Mouse (Mus musculus): ENCODE results near the gene Hnrnpf. TPM values are rescaled to one million over a fixed set of nuclear protein-coding genes. Genes with fewer than 3 reads are reported as not detected.
A peak's percentile ranks its signal among the peaks of the same experiment; 100 is the strongest.

The Hnrnpf gene
- polyA plus RNA-seq, 1 experiment from 2014 or later = 388 TPM

- DNase-seq (ENCODE audit: low spot score) (no peak), ATAC-seq (ENCODE audit: low FRiP score, low TSS enrichment) (no peak)
- no peak overlapping the region for H3K9ac ChIP-seq (ENCODE audit: low read length)
- 71% methylated on average over 2 of the region's 2 CpGs for WGBS
- no peak overlapping the region for H3K27ac ChIP-seq (replicated peaks)
- H3K4me3 ChIP-seq (ENCODE audit: low read depth, low read length) = no peak overlapping the region
- no peak overlapping the region for H3K4me2 ChIP-seq (replicated peaks; ENCODE audit: low read depth)
- TF ChIP-seq EP300 (optimal IDR thresholded peaks at IDR 0.05) (no peak), CTCF (IDR thresholded peaks at IDR 0.05; ENCODE audit: low read depth) (no peak)
- no peaks in the 10 kb centered on the region for H3K27me3 ChIP-seq (ENCODE audit: control insufficient read depth, insufficient read depth, low read length)
- no peaks in the 10 kb centered on the region for H3K9me3 ChIP-seq (ENCODE audit: control insufficient read depth, low read length)
- no peaks in the 10 kb centered on the region for H3K4me1 ChIP-seq (replicated peaks; ENCODE audit: control insufficient read depth, insufficient read depth)
- no peaks in the 10 kb centered on the region for H3K36me3 ChIP-seq (ENCODE audit: control insufficient read depth, insufficient read depth, low read length)
Measured at GRCm38 (mm10) chr6:117885943-117886342, 14.2 kb upstream of the Hnrnpf start.

GRCm38 (mm10) chr6:117888032-117888431 is 12.1 kb upstream of the Hnrnpf start:
- H3K27me3 ChIP-seq (ENCODE audit: control insufficient read depth, insufficient read depth, low read length) = no peaks in the 10 kb centered on the region
- no peak overlapping the region for H3K4me3 ChIP-seq (ENCODE audit: low read depth, low read length)
- H3K4me2 ChIP-seq (replicated peaks; ENCODE audit: low read depth) = no peak overlapping the region
- DNase-seq (ENCODE audit: low spot score) (no peak), ATAC-seq (ENCODE audit: low FRiP score, low TSS enrichment) (no peak)
- no peaks in the 10 kb centered on the region for H3K4me1 ChIP-seq (replicated peaks; ENCODE audit: control insufficient read depth, insufficient read depth)
- TF ChIP-seq CTCF (IDR thresholded peaks at IDR 0.05; ENCODE audit: low read depth) (no peak), EP300 (optimal IDR thresholded peaks at IDR 0.05) (no peak)
- no peaks in the 10 kb centered on the region for H3K9me3 ChIP-seq (ENCODE audit: control insufficient read depth, low read length)
- WGBS = 27% methylated on average over 1 of the region's 1 CpGs
- H3K9ac ChIP-seq (ENCODE audit: low read length) = no peak overlapping the region
- no peak overlapping the region for H3K27ac ChIP-seq (replicated peaks)
- H3K36me3 ChIP-seq (ENCODE audit: control insufficient read depth, insufficient read depth, low read length) = no peaks in the 10 kb centered on the region

- no peak for DNase-seq (ENCODE audit: low spot score)
- TF ChIP-seq CTCF (IDR thresholded peaks at IDR 0.05; ENCODE audit: low read depth) (no peak), EP300 (optimal IDR thresholded peaks at IDR 0.05) (no peak)
- no peaks in the 10 kb centered on the region for H3K27me3 ChIP-seq (ENCODE audit: control insufficient read depth, insufficient read depth, low read length)
- WGBS = 46% methylated on average over 2 of the region's 2 CpGs
- H3K9ac ChIP-seq (ENCODE audit: low read length) = no peak overlapping the region
- H3K36me3 ChIP-seq (ENCODE audit: control insufficient read depth, insufficient read depth, low read length) = no peaks in the 10 kb centered on the region
- H3K4me1 ChIP-seq (replicated peaks; ENCODE audit: control insufficient read depth, insufficient read depth) = no peaks in the 10 kb centered on the region
- no peak overlapping the region for H3K4me3 ChIP-seq (ENCODE audit: low read depth, low read length)
- H3K27ac ChIP-seq (replicated peaks) = no peak overlapping the region
- no peak overlapping the region for H3K4me2 ChIP-seq (replicated peaks; ENCODE audit: low read depth)
- no peak for ATAC-seq (ENCODE audit: low FRiP score, low TSS enrichment)
- no peaks in the 10 kb centered on the region for H3K9me3 ChIP-seq (ENCODE audit: control insufficient read depth, low read length)
Measured at GRCm38 (mm10) chr6:117888642-117889096, 11.5 kb upstream of the Hnrnpf start.

GRCm38 (mm10) chr6:117890257-117890656 is 9.9 kb upstream of the Hnrnpf start:
- 70% methylated on average over 6 of the region's 6 CpGs for WGBS
- DNase-seq (ENCODE audit: low spot score) (no peak), ATAC-seq (ENCODE audit: low FRiP score, low TSS enrichment) (no peak)
- H3K27ac ChIP-seq (replicated peaks) = no peak overlapping the region
- H3K9ac ChIP-seq (ENCODE audit: low read length) = no peak overlapping the region
- H3K4me1 ChIP-seq (replicated peaks; ENCODE audit: control insufficient read depth, insufficient read depth) = no peaks in the 10 kb centered on the region
- H3K9me3 ChIP-seq (ENCODE audit: control insufficient read depth, low read length) = no peaks in the 10 kb centered on the region
- no peak overlapping the region for H3K4me2 ChIP-seq (replicated peaks; ENCODE audit: low read depth)
- TF ChIP-seq EP300 (optimal IDR thresholded peaks at IDR 0.05) (no peak), CTCF (IDR thresholded peaks at IDR 0.05; ENCODE audit: low read depth) (no peak)
- no peaks in the 10 kb centered on the region for H3K27me3 ChIP-seq (ENCODE audit: control insufficient read depth, insufficient read depth, low read length)
- no peaks in the 10 kb centered on the region for H3K36me3 ChIP-seq (ENCODE audit: control insufficient read depth, insufficient read depth, low read length)
- no peak overlapping the region for H3K4me3 ChIP-seq (ENCODE audit: low read depth, low read length)

GRCm38 (mm10) chr6:117891369-117892160 is 8.6 kb upstream of the Hnrnpf start:
- H3K27ac ChIP-seq (replicated peaks) = peak overlapping the region; percentile 45; the same call in 1 of the 2 replicates

GRCm38 (mm10) chr6:117892386-117892785 is 7.7 kb upstream of the Hnrnpf start:
- no peak for ATAC-seq (ENCODE audit: low FRiP score, low TSS enrichment)

More at GRCm38 (mm10) chr6:117891369-117892160, 8.6 kb upstream of the Hnrnpf start:
- 37% methylated on average over 14 of the region's 14 CpGs for WGBS
- H3K4me1 ChIP-seq (replicated peaks; ENCODE audit: control insufficient read depth, insufficient read depth) = no peaks in the 10 kb centered on the region
- ATAC-seq (ENCODE audit: low FRiP score, low TSS enrichment) = peak; percentile 91
- DNase-seq (ENCODE audit: low spot score) = peak; percentile 62
- H3K4me3 ChIP-seq (ENCODE audit: low read depth, low read length) = no peak overlapping the region
- H3K9me3 ChIP-seq (ENCODE audit: control insufficient read depth, low read length) = no peaks in the 10 kb centered on the region
- no peaks in the 10 kb centered on the region for H3K27me3 ChIP-seq (ENCODE audit: control insufficient read depth, insufficient read depth, low read length)
- 0 out of 2 replicates have a peak overlapping the region, but pooled peaks have one; percentile 5 for H3K4me2 ChIP-seq (replicated peaks; ENCODE audit: low read depth)
- H3K9ac ChIP-seq (ENCODE audit: low read length) = no peak overlapping the region
- TF ChIP-seq EP300 (optimal IDR thresholded peaks at IDR 0.05) = no peak
- peak; percentile 8; the same call in 1 of the 2 replicates for TF ChIP-seq CTCF (IDR thresholded peaks at IDR 0.05; ENCODE audit: low read depth)
- H3K36me3 ChIP-seq (ENCODE audit: control insufficient read depth, insufficient read depth, low read length) = no peaks in the 10 kb centered on the region

More at GRCm38 (mm10) chr6:117892386-117892785, 7.7 kb upstream of the Hnrnpf start:
- H3K4me3 ChIP-seq (ENCODE audit: low read depth, low read length) = no peak overlapping the region
- no peaks in the 10 kb centered on the region for H3K9me3 ChIP-seq (ENCODE audit: control insufficient read depth, low read length)
- TF ChIP-seq EP300 (optimal IDR thresholded peaks at IDR 0.05) (no peak), CTCF (IDR thresholded peaks at IDR 0.05; ENCODE audit: low read depth) (no peak)
- H3K4me1 ChIP-seq (replicated peaks; ENCODE audit: control insufficient read depth, insufficient read depth) = no peaks in the 10 kb centered on the region
- no peak overlapping the region for H3K27ac ChIP-seq (replicated peaks)
- no peak for DNase-seq (ENCODE audit: low spot score)
- no peaks in the 10 kb centered on the region for H3K36me3 ChIP-seq (ENCODE audit: control insufficient read depth, insufficient read depth, low read length)
- H3K9ac ChIP-seq (ENCODE audit: low read length) = no peak overlapping the region
- no peak overlapping the region for H3K4me2 ChIP-seq (replicated peaks; ENCODE audit: low read depth)
- 64% methylated on average over 3 of the region's 3 CpGs for WGBS
- no peaks in the 10 kb centered on the region for H3K27me3 ChIP-seq (ENCODE audit: control insufficient read depth, insufficient read depth, low read length)
